Mouse (Mus musculus): ENCODE data around the gene Osbp2. TPM values are rescaled to one million over a fixed set of nuclear protein-coding genes. Genes with fewer than 3 reads are reported as not detected.
A peak's percentile ranks its signal among the peaks of the same experiment; 100 is the strongest.

The Osbp2 gene
- polyA plus RNA-seq, 1 experiment from 2014 or later, result 0.76 TPM

DNA sequence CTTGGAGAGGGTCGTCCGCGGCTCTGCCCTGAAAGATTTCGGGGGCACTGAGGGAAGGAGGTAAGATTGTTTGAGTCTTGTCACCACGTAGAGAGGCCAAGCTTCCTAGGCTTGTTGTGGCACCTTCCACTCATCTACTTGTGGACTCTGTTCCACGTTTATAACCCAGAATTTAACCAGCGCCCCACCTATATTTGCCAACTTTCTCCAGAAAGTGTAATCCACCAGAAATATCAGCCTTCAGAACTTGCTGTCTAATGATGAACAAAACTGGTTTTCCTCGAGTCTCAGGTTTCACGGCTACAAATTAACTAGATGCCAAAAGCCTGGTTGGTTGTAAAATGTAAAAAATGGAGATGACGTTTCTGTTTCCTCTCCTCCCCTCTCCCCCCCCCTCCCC, 31.8 kb upstream of the Osbp2 start:
- Histone ChIP-seq H3K4me3 (peak overlapping the region; percentile 57), H3K27me3 (no peaks in the 10 kb centered on the region), H3K36me3 (peaks cover 16% of the 10 kb centered on the region), H3K4me1 (0 out of 2 replicates have a peak, but pooled peaks cover 2% of the 10 kb centered on the region), H3K27ac (peak overlapping the region; percentile 67; the same call in 1 of the 2 replicates), H3K9me3 (no peaks in the 10 kb centered on the region), H3K9ac (peak overlapping the region; percentile 70), H3K4me2 (replicated peaks) (peak overlapping the region; percentile 87)
- WGBS, result 2% methylated on average over 10 of the region's 10 CpGs
- ATAC-seq (ENCODE audit: low FRiP score, low read depth), result no peak

DNA sequence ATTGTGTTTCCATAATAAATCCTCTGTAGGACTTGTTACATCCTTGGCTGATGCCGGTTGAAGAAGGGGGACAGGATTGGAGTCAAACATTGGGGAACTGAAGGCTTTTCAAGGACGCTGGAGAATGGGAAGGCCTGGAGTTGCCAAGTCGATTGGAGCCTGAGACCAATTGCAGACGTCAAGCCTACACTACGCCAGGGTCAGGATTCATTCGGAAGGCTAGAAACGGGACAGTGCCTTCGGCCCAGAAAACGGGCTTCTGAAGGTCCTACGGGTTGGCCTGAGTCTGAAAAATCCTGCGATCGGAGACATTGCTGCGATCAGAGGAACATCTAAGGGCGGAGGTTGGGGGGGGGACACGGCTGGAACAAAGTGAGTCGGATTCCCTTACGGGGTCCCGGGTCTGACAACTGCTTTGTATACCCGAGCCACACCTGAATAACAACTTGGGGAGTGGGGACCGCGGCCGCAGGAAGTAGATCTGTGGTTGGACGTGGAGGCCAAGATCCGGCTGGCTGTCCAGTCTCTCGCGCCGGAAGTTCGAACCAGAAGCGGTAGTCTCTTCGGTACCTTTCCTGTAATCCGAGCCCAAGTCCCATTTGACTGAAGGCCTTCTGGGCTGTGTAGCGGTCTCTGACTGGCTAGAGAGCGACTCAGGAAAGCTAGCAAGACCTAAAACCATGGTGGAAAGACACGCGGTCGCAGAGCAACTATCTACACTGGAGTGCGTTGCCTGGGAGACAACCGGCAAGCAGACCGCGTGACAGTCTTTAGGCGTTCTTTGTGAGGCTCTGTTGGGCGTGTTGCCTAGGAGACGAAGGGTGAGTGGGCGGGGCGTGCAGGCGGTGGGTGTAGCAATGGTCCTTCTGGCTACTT, 30.9 kb upstream of the Osbp2 start, which contains the start of the genes 4921536K21Rik and Dusp18:
Gene 4921536K21Rik (minus strand): TSS at position 693 of the 876 bp plus-strand sequence.
Gene Dusp18 (plus strand): TSS at position 835 of the 876 bp plus-strand sequence.
- peak within 1 kb of the TSS; percentile 70 for H3K9ac ChIP-seq
- H3K9me3 ChIP-seq, result no peaks in the 10 kb centered on the region
- H3K4me3 ChIP-seq, result peak within 1 kb of the TSS; percentile 57
- peak within 1 kb of the TSS; percentile 87 for H3K4me2 ChIP-seq (replicated peaks)
- H3K27me3 ChIP-seq, result no peaks in the 10 kb centered on the region
- peak; percentile 97 for ATAC-seq (ENCODE audit: low FRiP score, low read depth)
- 3% methylated on average over 46 of the region's 46 CpGs for WGBS
- H3K4me1 ChIP-seq, result 0 out of 2 replicates have a peak, but pooled peaks cover 2% of the 10 kb centered on the region
- H3K36me3 ChIP-seq, result peaks cover 16% of the 10 kb centered on the region
- H3K27ac ChIP-seq, result peak within 1 kb of the TSS; percentile 67

DNA sequence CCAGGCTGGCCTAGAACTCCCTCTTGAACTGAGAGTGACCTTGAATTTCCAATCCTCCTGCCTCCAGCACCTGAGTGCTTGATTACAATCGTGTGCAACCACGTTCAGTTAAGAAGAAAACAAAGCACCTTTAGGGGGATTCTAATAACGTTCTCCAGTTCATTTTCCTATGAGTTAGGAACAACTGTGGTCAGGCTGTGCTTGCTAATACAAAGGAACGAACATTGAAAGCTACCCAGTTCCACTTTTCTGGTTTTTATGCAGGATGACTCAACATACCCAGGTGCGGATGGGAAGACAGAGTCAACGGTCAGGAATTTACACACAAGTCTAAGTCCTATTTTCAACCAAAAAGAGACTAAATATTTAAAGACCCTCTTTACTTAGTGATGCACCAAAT, 30.3 kb upstream of the Osbp2 start:
- Histone ChIP-seq H3K27me3 (no peaks in the 10 kb centered on the region), H3K4me3 (no peak overlapping the region), H3K4me2 (replicated peaks) (peak overlapping the region; percentile 87), H3K9me3 (no peaks in the 10 kb centered on the region), H3K36me3 (peaks cover 16% of the 10 kb centered on the region), H3K27ac (no peak overlapping the region), H3K4me1 (0 out of 2 replicates have a peak, but pooled peaks cover 2% of the 10 kb centered on the region), H3K9ac (no peak overlapping the region)
- 80% methylated on average over 6 of the region's 6 CpGs for WGBS
- ATAC-seq (ENCODE audit: low FRiP score, low read depth), result no peak

DNA sequence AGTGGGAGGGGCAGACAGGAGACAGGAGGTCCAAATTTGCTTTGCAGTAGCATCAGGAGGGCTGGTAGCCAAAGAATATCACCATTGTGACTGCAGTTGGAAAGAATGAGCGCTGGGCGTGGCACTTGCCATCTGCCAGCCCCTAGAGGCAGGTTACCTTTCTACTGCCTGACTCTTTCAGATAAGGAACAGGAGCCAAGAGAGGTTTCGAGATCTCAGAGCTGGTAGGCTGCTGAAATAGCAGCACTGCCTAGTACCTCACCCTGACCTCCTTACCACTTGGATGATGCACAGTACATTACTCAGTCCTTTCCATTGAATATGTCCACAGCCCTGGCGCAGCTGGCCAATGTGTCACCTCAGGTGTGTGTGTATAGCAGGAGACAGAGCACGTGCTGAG, 23.6 kb upstream of the Osbp2 start:
- 79% methylated on average over 5 of the region's 5 CpGs for WGBS
- Histone ChIP-seq H3K4me3 (no peak overlapping the region), H3K36me3 (no peaks in the 10 kb centered on the region), H3K4me1 (0 out of 2 replicates have a peak, but pooled peaks cover 5% of the 10 kb centered on the region), H3K9me3 (no peaks in the 10 kb centered on the region), H3K27ac (no peak overlapping the region), H3K4me2 (replicated peaks) (no peak overlapping the region), H3K9ac (no peak overlapping the region), H3K27me3 (no peaks in the 10 kb centered on the region)
- ATAC-seq (ENCODE audit: low FRiP score, low read depth), result no peak

DNA sequence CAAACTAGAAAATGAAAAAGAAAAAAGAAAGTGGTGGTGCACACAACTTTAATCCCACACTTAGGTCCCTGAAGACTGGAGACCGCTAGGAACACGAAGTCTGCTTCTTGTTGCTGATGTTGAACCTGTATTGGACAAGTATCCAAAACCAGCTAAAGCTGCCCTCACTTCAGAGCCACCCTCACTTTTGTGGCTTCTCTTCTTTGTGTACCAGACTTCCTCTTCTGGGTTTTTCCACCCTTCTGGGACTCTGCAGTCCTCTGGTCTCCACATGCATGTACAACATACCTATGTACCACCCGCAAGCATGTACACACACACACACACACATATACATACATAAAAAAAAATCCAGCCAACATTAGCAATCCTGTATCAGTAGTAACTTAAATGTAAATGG, 20.0 kb upstream of the Osbp2 start:
- no peak for ATAC-seq (ENCODE audit: low FRiP score, low read depth)
- Histone ChIP-seq H3K27ac (no peak overlapping the region), H3K27me3 (0 out of 2 replicates have a peak, but pooled peaks cover 5% of the 10 kb centered on the region), H3K9me3 (no peaks in the 10 kb centered on the region), H3K4me3 (no peak overlapping the region), H3K36me3 (no peaks in the 10 kb centered on the region), H3K4me1 (0 out of 2 replicates have a peak, but pooled peaks cover 5% of the 10 kb centered on the region), H3K9ac (no peak overlapping the region), H3K4me2 (replicated peaks) (no peak overlapping the region)
- 90% methylated on average over 3 of the region's 3 CpGs for WGBS

DNA sequence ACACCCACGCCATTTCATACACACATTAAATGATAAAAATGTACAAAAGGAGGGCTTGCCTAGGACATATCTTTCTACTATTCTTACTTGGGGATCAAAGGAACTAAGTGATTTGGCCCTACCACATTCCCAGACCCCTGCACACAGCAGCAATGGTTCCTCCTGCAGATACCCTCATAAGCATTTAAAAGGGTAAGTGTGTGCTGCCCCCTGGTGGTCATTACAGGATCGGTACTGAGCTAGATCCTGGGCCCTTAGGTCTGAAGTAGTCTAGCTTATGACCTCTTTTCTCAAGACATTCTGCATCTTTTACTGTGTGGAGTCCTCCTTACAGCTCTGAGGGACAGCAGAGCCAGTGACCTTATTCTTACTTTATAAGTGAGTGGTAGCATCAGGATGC, 16.1 kb upstream of the Osbp2 start:
- H3K36me3 ChIP-seq, result no peaks in the 10 kb centered on the region
- no peaks in the 10 kb centered on the region for H3K9me3 ChIP-seq
- H3K4me3 ChIP-seq, result no peak overlapping the region
- no peak overlapping the region for H3K27ac ChIP-seq
- H3K4me2 ChIP-seq (replicated peaks), result no peak overlapping the region
- 41% methylated on average over 2 of the region's 2 CpGs for WGBS
- H3K9ac ChIP-seq, result no peak overlapping the region
- peaks cover 5% of the 10 kb centered on the region; the same call in 1 of the 2 replicates for H3K27me3 ChIP-seq
- no peak for ATAC-seq (ENCODE audit: low FRiP score, low read depth)
- 0 out of 2 replicates have a peak, but pooled peaks cover under 1% of the 10 kb centered on the region for H3K4me1 ChIP-seq

DNA sequence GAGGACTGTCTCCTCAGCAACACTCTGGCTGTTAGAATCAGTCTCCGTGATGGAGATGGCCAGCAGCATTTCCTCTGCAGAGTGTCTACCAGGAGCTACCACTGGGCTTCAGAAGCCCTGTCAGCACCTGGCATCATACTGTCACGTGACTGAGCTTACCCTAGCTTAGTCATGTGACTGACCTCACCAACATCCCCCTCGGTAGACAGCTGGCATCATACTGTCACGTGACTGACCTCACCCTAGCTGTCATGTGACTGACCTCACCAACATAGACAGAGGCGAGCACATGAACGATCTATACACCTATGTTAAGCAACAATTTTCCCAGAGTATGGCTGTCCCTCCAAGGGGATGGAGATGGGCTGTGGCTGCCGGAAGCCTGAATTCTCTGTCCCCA, 15.0 kb upstream of the Osbp2 start:
- H3K27me3 ChIP-seq, result peaks cover 5% of the 10 kb centered on the region; the same call in 1 of the 2 replicates
- H3K36me3 ChIP-seq, result no peaks in the 10 kb centered on the region
- H3K4me3 ChIP-seq, result no peak overlapping the region
- no peak overlapping the region for H3K4me2 ChIP-seq (replicated peaks)
- H3K9ac ChIP-seq, result no peak overlapping the region
- WGBS, result 81% methylated on average over 7 of the region's 7 CpGs
- ATAC-seq (ENCODE audit: low FRiP score, low read depth), result no peak
- no peaks in the 10 kb centered on the region for H3K4me1 ChIP-seq
- no peak overlapping the region for H3K27ac ChIP-seq
- no peaks in the 10 kb centered on the region for H3K9me3 ChIP-seq

DNA sequence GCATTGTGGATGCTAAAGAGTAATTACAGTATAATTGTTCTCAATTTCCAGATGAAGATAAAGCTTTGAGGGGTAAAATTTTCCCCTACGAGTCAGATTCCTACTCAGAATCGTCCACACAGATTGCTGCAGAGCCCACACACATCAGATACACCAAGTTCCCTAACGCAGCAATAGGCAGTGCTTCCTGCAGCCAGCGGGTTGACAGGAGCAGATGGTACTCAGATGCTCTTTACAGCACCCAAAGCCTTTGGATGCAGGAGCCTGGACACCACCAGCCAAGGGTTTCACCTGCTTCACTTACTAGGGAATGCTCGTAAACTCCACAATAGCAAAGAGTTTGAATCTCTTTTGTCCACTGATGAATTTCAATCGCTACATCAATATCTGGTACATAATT, 12.7 kb upstream of the Osbp2 start:
- ATAC-seq (ENCODE audit: low FRiP score, low read depth), result no peak
- no peaks in the 10 kb centered on the region for H3K9me3 ChIP-seq
- no peak overlapping the region for H3K4me2 ChIP-seq (replicated peaks)
- WGBS, result 69% methylated on average over 6 of the region's 6 CpGs
- no peak overlapping the region for H3K9ac ChIP-seq
- H3K27ac ChIP-seq, result no peak overlapping the region
- H3K4me3 ChIP-seq, result no peak overlapping the region
- no peaks in the 10 kb centered on the region for H3K4me1 ChIP-seq
- H3K36me3 ChIP-seq, result no peaks in the 10 kb centered on the region
- no peaks in the 10 kb centered on the region; the same call in 1 of the 2 replicates for H3K27me3 ChIP-seq

DNA sequence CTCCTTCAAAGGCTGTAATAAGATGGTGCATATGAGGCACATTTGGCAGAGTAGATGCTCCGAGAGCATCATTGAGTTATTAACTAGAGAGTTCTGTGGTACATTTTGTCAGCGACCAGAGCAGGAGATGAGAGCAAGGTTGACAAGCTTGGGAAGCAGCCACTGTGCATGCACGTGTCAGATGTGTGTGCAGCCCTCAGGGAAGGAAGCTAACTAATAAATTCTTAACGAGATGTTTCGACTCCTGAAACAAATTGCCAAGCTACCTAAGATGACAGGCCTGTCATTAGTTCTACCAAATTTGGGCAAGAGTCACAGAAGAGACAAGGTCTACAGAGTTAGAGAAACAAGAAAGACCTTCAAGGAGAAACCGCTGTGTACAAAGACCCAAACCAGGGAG, 640 bp upstream of the Osbp2 start:
- Histone ChIP-seq H3K4me3 (peak overlapping the region; percentile 54), H3K36me3 (no peaks in the 10 kb centered on the region), H3K9ac (peak overlapping the region; percentile 70; the same call in 1 of the 2 replicates), H3K4me2 (replicated peaks) (peak overlapping the region; percentile 84), H3K27ac (no peak overlapping the region), H3K27me3 (peaks cover 35% of the 10 kb centered on the region), H3K4me1 (peaks cover 10% of the 10 kb centered on the region; the same call in 1 of the 2 replicates), H3K9me3 (no peaks in the 10 kb centered on the region)
- no peak for ATAC-seq (ENCODE audit: low FRiP score, low read depth)
- WGBS, result 21% methylated on average over 6 of the region's 6 CpGs

DNA sequence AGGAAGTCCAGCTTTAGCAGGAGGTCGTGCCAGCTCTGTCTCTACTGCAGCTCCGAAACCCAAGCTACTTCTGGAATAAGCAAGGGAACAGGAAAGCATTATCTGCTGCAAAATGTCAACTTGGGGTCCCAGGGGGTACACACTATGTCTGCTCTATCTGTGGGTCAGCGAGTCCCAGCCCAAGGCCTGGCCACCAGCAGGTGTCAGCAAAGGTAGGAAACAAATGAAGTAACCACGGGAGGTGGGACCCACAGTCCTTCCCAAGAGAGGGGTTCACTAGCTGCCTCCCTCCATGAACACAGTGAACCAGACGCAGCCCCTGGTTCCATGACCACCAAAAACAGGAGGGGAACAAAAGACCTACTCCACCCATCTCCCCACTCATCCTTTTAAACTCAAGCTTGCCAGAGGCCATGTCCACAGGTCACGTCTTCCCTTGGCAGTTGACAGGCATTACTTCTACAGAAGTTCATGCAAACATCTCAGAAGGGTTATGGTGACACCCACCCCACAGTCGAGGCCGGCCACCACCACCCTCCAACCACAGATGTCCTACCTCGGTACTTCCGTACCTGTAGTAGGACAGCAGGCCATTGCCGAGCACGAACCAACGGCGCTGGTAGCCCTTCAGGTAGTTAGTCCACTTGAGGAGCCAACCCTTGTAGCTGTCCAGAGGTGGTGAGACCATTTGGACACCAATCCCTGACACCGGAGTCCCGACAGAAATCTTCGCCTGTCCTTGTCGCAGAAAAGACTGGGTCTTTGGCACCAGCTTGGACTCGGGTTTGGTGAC, 846 bp downstream of the Osbp2 start:
- ATAC-seq (ENCODE audit: low FRiP score, low read depth), result no peak
- Histone ChIP-seq H3K4me3 (peak overlapping the region; percentile 54), H3K9me3 (no peaks in the 10 kb centered on the region), H3K36me3 (no peaks in the 10 kb centered on the region), H3K9ac (peak overlapping the region; percentile 70; the same call in 1 of the 2 replicates), H3K4me1 (peaks cover 10% of the 10 kb centered on the region; the same call in 1 of the 2 replicates), H3K27me3 (peaks cover 35% of the 10 kb centered on the region), H3K27ac (no peak overlapping the region), H3K4me2 (replicated peaks) (peak overlapping the region; percentile 84)
- 75% methylated on average over 19 of the region's 19 CpGs for WGBS

DNA sequence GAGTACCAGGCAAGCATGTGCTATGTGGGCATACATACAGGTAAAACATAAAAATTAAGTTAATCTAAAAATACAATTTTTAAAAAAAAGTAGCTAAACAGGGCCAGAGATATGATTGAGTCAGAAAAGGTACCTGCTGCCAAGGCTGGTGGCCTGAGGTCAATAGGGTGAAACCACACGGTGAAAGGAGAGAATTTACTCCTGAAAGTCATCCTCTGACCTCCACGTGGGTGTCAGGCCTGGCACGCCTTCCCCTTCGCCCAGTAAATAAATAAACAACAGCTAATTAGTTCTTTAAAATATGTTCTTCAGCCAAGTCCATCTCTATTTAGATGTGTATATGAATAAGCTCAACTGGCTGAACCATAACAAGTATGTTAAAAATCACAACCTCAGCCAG, 3.3 kb downstream of the Osbp2 start:
- peaks cover 10% of the 10 kb centered on the region; the same call in 1 of the 2 replicates for H3K4me1 ChIP-seq
- peaks cover 28% of the 10 kb centered on the region for H3K27me3 ChIP-seq
- no peak overlapping the region for H3K27ac ChIP-seq
- no peak overlapping the region for H3K4me3 ChIP-seq
- no peak for ATAC-seq (ENCODE audit: low FRiP score, low read depth)
- no peak overlapping the region for H3K9ac ChIP-seq
- WGBS, result 74% methylated on average over 4 of the region's 4 CpGs
- no peaks in the 10 kb centered on the region for H3K9me3 ChIP-seq
- no peaks in the 10 kb centered on the region for H3K36me3 ChIP-seq
- H3K4me2 ChIP-seq (replicated peaks), result no peak overlapping the region

DNA sequence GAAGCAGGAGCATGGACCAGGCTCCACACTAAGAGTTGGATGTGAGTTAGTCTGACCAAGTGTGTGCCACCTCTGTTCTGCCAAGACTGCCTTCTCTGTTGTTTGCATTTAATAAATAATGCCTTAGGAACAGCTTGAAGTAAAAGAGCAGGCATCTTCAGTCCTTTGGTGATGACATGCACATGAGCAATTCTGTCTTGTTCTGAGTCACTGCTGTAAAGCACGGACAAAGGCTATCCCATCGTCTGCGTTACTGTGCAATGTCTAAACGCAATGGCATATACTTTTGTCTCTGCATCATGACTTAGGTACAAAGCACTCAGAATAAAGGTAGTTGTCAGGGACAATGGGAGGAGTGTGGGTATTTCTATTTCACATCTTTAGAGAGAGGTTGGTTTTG, 3.9 kb downstream of the Osbp2 start:
- Histone ChIP-seq H3K27me3 (peaks cover 26% of the 10 kb centered on the region), H3K9ac (no peak overlapping the region), H3K27ac (no peak overlapping the region), H3K4me3 (no peak overlapping the region), H3K4me1 (peaks cover 10% of the 10 kb centered on the region; the same call in 1 of the 2 replicates), H3K4me2 (replicated peaks) (no peak overlapping the region), H3K9me3 (no peaks in the 10 kb centered on the region), H3K36me3 (no peaks in the 10 kb centered on the region)
- 92% methylated on average over 4 of the region's 4 CpGs for WGBS
- no peak for ATAC-seq (ENCODE audit: low FRiP score, low read depth)

Measured in limb, embryonic 13.5 days (tissue).